Mouse (Mus musculus) large intestine, adult 2 months (tissue): ENCODE data around the gene Prlr. TPM values are rescaled to one million over a fixed set of nuclear protein-coding genes. Genes with fewer than 3 reads are reported as not detected.

ENCODE experiments used
- DNase-seq: peaks from one replicate; pipeline ENCODE4 v3.0.0-alpha.2; 2012; ENCODE audit warnings: low read depth, low spot score
- WGBS: fragments of 180-500 bp; shearing (Covaris S2); methylation state at CpG from one replicate; pipeline ENCODE4 v1.1.7; 2018; 5-methylcytosine and 5-hydroxymethylcytosine counted together
- polyA plus RNA-seq: library from polyadenylated mRNA; depleted of rRNA; stranded (reverse); fragments of >200 nt; gene quantifications from 2 replicates; pipeline ENCODE4 v1.2.3, GENCODE M21; 2012; rRNA removed

The Prlr gene
- 18.2 and 43.3 TPM in 2 replicates for polyA plus RNA-seq

- WGBS, result 33% methylated on average over 9 of the region's 9 CpGs
- DNase-seq, result no peak
Observed at GRCm38 (mm10) chr15:10177083-10177482, at the start of gene Prlr. Gene Prlr (plus strand): TSS chr15:10177238.

GRCm38 (mm10) chr15:10133781-10134180, 43.3 kb upstream of the Prlr start:
- DNase-seq, result no peak
- WGBS, result 82% methylated on average over 2 of the region's 2 CpGs

DNA sequence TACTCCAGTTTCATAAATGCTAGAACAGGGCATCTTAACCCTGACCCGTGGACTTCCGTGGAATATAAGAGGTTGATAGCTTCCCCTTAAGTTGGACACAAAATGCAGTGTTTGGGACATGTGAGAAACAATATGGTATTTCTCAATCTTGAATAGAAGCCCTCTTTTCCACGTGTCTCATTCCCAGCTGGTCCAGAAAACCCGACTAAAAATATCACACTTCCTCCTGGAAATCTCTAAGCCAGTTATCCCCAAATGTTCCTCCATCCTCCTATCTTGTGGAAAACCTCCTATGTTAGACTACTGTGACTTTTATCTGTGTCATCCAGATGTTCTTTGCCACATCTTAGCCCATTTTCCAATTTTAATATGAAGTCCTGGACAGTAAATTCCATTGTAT, 42.1 kb upstream of the Prlr start:
- WGBS, result 50% methylated on average over 4 of the region's 4 CpGs
- no peak for DNase-seq

GRCm38 (mm10) chr15:10144520-10144919, 32.5 kb upstream of the Prlr start:
- WGBS, result 71% methylated on average over 5 of the region's 5 CpGs
- DNase-seq, result no peak

GRCm38 (mm10) chr15:10148196-10148595, 28.8 kb upstream of the Prlr start:
- DNase-seq, result no peak

GRCm38 (mm10) chr15:10160663-10161062, 16.4 kb upstream of the Prlr start:
- 31% methylated on average over 2 of the region's 2 CpGs for WGBS
- DNase-seq, result peak; percentile 19

More at GRCm38 (mm10) chr15:10148196-10148595, 28.8 kb upstream of the Prlr start:
- WGBS, result 79% methylated on average over 4 of the region's 4 CpGs

GRCm38 (mm10) chr15:10175078-10175477, 2.0 kb upstream of the Prlr start:
- DNase-seq, result no peak
- 74% methylated on average over 6 of the region's 6 CpGs for WGBS

- WGBS, result 36% methylated on average over 7 of the region's 7 CpGs
- no peak for DNase-seq
Observed at GRCm38 (mm10) chr15:10175656-10176055, 1.4 kb upstream of the Prlr start.

- 2% methylated on average over 30 of the region's 30 CpGs for WGBS
- DNase-seq, result no peak
Observed at GRCm38 (mm10) chr15:10177519-10178130, 587 bp downstream of the Prlr start.

GRCm38 (mm10) chr15:10178131-10178566, 1.1 kb downstream of the Prlr start:
- WGBS, result 6% methylated on average over 10 of the region's 10 CpGs
- DNase-seq, result no peak

DNA sequence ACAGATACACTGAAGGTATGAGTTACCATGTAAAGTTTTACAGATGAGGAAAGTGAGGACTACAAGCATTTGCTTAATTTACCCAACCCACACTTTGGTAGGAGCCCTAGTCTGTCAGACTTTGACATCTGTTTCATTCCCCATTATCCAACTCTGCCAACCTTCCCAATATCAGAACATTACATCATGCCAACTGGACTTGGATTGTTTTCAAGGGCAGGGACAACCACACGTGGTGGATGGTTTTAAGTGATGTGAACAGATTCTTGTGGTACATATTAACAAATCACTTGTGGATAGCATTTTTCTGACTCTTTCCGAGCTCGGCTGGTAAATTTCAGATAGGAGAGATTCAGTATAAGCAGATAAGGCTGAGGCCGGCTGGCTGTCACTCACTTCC, 3.7 kb downstream of the Prlr start:
- WGBS, result 76% methylated on average over 4 of the region's 4 CpGs
- DNase-seq, result no peak

DNA sequence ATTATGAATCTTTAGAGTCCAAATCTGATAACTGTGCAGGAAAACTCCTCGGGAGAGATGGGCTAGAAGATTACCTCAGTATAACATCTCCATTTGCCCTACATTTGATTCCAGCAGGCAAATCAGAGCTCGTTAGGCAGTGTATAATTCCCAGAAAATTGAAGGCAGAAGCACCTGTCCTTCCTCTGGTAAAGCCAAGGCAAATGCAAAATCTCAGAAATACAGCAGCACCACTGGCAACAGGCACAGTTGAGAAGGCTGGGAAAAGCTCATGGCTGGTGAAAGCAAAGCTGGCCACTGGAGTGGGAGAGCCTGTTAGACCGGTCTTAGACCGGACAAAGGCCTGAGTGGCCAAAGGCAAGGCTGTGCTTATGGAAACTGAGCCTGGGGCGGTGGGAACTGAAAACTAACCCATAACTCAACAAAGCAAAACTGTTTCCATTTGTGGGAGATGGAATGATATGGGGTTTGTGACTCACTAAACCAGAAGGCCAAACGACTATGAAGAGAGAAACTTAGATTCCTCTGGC, 15.1 kb downstream of the Prlr start:
- DNase-seq, result no peak
- 75% methylated on average over 6 of the region's 6 CpGs for WGBS

DNA sequence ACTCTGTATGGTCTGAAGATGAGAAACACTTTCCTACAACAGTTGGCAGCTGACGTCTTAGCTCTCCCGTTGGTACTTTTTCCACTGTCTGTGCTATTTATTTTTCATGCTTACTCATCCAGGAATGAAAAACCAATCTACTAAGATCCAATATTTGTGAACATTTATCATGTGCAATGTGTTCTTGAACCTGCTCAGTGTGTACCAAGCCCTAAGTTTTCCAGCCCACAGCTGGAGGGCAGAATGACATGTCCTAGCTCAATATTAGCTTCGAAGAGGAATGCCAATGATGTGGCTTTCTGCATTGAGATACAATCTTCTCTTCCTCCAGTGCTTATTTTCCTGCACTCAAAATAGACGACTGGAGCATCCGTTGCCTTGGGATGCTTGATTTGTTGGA, 24.0 kb downstream of the Prlr start:
- no peak for DNase-seq
- WGBS, result 80% methylated on average over 5 of the region's 5 CpGs

DNA sequence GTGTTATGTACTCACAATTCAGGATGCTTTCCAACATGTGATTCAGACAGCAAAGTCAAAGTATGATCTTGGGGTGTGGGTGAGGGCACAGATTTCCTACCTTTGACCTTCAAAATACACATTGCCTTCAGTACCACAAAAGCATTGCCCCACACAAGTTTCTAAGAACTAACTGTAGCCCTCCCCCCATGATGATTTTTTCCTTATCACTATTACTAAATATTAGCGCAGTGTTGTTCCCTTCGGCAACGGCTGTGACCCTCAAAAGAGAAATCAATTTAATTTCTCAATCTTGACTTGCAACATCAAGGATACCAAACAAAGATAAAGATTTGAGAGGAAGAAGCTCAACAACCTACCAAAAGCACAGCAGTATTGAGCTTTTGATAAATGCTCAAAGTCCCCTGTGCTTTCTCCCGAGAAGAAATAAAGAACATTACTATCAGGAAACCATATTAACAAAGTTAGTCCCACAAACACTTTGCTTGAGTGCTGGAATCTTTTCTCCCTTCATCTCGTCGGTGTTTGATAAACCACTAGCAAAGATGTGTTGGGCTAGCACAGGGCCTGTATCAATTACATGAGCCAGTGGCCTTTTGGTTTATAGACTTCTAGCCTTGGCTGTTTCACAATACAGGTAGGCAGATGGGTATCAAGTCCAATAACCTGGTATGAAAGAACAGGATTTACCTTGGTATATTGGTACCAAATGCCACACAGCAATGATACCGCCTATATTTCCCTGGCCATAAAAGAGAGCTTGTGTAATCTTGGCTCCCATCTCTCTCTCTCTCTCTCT, 25.7 kb downstream of the Prlr start:
- 88% methylated on average over 7 of the region's 7 CpGs for WGBS
- DNase-seq, result no peak

DNA sequence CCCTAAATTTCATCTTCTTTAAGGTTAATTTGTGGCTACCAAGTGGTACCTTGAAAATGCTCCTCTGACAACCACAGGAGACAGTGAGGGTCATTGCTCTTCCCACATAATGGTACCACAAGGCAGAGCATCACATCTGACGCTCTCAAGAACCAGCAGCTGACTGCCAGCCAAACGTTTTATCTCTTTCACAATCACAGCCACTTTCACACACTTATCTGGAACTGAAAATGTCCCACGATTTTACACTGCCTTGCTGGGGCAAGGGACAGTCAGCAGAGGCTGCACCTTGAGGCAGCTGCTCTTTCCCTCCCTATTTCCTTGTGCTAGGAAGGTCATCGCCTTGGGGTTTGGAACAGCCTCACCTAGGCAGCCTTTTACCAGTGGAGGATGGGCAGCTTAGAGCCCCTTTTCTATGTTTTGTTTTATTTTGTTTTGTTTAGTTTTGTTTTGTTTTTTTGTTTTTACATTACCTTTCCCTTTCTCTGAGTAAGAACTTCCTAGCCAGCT, 33.3 kb downstream of the Prlr start:
- 25% methylated on average over 4 of the region's 4 CpGs for WGBS
- DNase-seq, result no peak

DNA sequence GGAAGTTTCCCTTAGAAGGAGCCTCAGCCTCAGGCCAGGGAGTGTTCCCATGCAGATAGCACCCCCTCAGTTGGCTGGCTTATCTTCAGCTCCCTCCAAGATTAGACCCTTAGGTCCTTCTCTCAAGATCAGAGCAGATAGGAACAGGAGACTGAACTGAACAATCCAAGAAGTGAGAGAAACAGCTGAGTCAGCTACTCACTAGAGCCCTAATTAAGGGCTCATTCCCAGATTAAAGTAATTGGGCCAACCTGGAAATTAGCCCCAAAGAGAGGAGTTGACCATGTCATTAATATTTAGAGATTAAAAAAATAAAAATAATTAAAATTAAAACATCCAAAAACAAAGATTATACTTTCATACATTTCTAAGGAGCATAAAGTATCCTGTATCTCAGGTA, 35.0 kb downstream of the Prlr start:
- no peak for DNase-seq

DNA sequence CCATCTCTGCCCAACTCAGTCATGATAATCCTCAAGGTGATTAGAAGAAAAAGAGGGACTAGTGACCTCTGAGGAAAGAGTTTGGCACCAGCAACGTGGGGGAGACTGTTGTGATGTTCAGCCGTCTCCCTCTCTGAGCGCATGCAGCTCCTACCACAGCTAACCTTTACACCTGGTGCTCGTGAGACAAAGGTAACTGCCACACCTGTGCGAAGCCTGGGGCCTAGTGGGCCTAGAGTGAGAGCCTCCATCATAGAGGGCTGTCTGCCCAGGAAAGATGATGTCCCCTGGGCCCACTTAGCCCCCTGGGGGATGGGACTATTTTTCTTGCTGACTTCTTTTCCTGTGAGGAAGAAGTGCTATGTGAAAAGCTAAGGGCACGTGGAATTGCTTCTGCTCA, 36.2 kb downstream of the Prlr start:
- WGBS, result 76% methylated on average over 6 of the region's 6 CpGs
- DNase-seq, result no peak

- WGBS, result 53% methylated on average over 3 of the region's 3 CpGs
- no peak for DNase-seq
Observed at GRCm38 (mm10) chr15:10213710-10214109, 36.7 kb downstream of the Prlr start.

DNA sequence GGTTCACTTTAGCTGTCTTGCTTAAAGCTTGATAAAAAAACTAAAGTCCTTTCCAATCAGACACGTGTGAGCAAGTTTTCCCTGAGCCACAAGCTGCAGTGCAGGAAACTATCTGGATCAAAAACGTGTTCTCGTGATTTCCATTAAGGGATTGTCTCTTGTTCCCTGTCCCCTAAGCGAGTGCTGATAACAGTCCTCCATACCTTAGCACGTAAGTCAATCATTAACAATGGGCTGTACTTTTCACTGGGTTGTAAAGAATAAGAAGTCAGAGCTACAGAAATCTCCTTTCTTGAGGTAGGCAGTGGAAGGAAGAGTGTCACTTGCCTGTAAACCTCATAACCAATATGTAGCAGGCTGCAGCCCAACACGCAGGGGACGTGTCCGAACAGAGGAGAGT, 38.7 kb downstream of the Prlr start:
- 40% methylated on average over 8 of the region's 8 CpGs for WGBS
- peak; percentile 48 for DNase-seq

DNA sequence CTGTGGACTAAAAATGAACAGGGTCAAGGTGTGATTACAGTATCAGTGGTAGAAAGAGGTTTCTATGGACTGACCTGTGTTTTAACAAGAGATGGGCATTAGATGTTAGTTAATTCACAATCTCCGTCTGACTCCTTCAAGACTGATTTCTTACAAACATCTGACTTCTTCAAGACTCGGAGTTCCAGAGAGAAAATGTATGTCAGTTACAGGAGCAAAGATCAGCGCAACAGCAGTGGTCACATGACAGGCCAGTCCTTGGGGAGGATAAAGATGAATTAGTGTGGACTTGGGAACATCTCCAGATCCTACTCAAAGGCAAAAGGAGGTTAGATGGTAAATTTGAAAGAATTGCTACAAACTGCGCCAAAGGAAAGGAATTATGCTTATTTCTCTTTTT, 39.2 kb downstream of the Prlr start:
- WGBS, result 43% methylated on average over 4 of the region's 4 CpGs
- no peak for DNase-seq

DNA sequence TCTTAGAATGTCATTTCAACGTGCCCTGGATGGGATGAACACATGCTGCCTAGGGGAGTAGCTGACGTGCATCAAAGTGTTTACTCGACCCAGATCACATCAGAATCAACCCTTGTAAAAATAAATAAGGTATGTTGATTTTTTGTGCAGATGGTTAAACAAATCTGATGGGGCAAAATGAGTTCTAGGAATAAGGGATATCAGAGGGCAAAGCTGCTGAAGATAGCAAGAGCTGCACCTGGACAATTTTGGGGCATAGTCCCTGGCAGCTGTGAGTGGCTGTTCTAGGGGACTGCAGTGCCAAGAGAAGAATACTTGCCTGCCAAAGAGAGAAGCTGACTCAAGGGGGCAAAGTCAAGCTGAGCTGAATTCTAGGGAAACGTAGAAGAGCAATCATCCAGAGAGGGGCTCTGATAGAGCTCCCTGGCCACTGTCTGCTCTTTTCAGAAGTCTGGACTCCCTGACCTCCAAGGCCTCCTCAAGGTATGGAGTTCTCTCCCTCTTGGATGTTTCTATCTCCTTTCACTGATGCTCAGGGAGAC, 46.6 kb downstream of the Prlr start:
- no peak for DNase-seq
- 42% methylated on average over 4 of the region's 4 CpGs for WGBS
